Mouse (Mus musculus): ENCODE results near the gene Snapin. TPM values are rescaled to one million over a fixed set of nuclear protein-coding genes. Genes with fewer than 3 reads are reported as not detected.

The Snapin gene
- polyA plus RNA-seq, 1 experiment: 25.3 TPM

GRCm38 (mm10) chr3:90505216-90505615 lies 14.4 kb upstream of the Snapin start:
- 84% methylated on average over 5 of the region's 5 CpGs for WGBS
- TF ChIP-seq CTCF (conservative IDR thresholded peaks at IDR 0.05; ENCODE audit: insufficient read depth, insufficient read length, low read depth, low read length): no peak
- TF ChIP-seq POLR2A (IDR thresholded peaks at IDR 0.05; ENCODE audit: low read depth, low read length): no peak
- H3K36me3 ChIP-seq (ENCODE audit: control insufficient read depth, insufficient read depth, low read length): peaks cover 22% of the 10 kb centered on the region

GRCm38 (mm10) chr3:90503444-90503843 lies 12.6 kb upstream of the Snapin start:
- DNase-seq: no peak
- peaks cover 19% of the 10 kb centered on the region; the same call in 1 of the 2 replicates for H3K4me1 ChIP-seq (ENCODE audit: control insufficient read depth, insufficient read depth, low read length)
- H3K27me3 ChIP-seq (replicated peaks; ENCODE audit: control insufficient read depth, insufficient read depth, low read length): no peaks in the 10 kb centered on the region
- TF ChIP-seq POLR2A (IDR thresholded peaks at IDR 0.05; ENCODE audit: low read depth, low read length): no peak
- no peak for TF ChIP-seq CTCF (conservative IDR thresholded peaks at IDR 0.05; ENCODE audit: insufficient read depth, insufficient read length, low read depth, low read length)
- H3K4me3 ChIP-seq (ENCODE audit: insufficient read depth, low read depth, low read length): no peak overlapping the region
- WGBS: 87% methylated on average over 4 of the region's 4 CpGs
- H3K27ac ChIP-seq (ENCODE audit: insufficient read depth, low read depth, low read length): no peak overlapping the region
- peaks cover 27% of the 10 kb centered on the region for H3K36me3 ChIP-seq (ENCODE audit: control insufficient read depth, insufficient read depth, low read length)

More at GRCm38 (mm10) chr3:90505216-90505615, 14.4 kb upstream of the Snapin start:
- Histone ChIP-seq H3K27ac (ENCODE audit: insufficient read depth, low read depth, low read length) (no peak overlapping the region), H3K4me1 (ENCODE audit: control insufficient read depth, insufficient read depth, low read length) (peaks cover 19% of the 10 kb centered on the region; the same call in 1 of the 2 replicates), H3K27me3 (replicated peaks; ENCODE audit: control insufficient read depth, insufficient read depth, low read length) (no peaks in the 10 kb centered on the region), H3K4me3 (ENCODE audit: insufficient read depth, low read depth, low read length) (no peak overlapping the region)
- no peak for DNase-seq

GRCm38 (mm10) chr3:90497597-90497996 lies 6.8 kb upstream of the Snapin start:
- no peak for DNase-seq
- TF ChIP-seq POLR2A (IDR thresholded peaks at IDR 0.05; ENCODE audit: low read depth, low read length): no peak
- no peak for TF ChIP-seq CTCF (conservative IDR thresholded peaks at IDR 0.05; ENCODE audit: insufficient read depth, insufficient read length, low read depth, low read length)
- H3K36me3 ChIP-seq (ENCODE audit: control insufficient read depth, insufficient read depth, low read length): peaks cover 18% of the 10 kb centered on the region
- H3K27me3 ChIP-seq (replicated peaks; ENCODE audit: control insufficient read depth, insufficient read depth, low read length): no peaks in the 10 kb centered on the region
- H3K4me1 ChIP-seq (ENCODE audit: control insufficient read depth, insufficient read depth, low read length): no peaks in the 10 kb centered on the region
- H3K4me3 ChIP-seq (ENCODE audit: insufficient read depth, low read depth, low read length): no peak overlapping the region
- no peak overlapping the region for H3K27ac ChIP-seq (ENCODE audit: insufficient read depth, low read depth, low read length)

GRCm38 (mm10) chr3:90495850-90496525 lies 5.2 kb upstream of the Snapin start:
- peaks cover 7% of the 10 kb centered on the region for H3K36me3 ChIP-seq (ENCODE audit: control insufficient read depth, insufficient read depth, low read length)
- no peaks in the 10 kb centered on the region for H3K27me3 ChIP-seq (replicated peaks; ENCODE audit: control insufficient read depth, insufficient read depth, low read length)
- TF ChIP-seq POLR2A (IDR thresholded peaks at IDR 0.05; ENCODE audit: low read depth, low read length) (no peak), CTCF (conservative IDR thresholded peaks at IDR 0.05; ENCODE audit: insufficient read depth, insufficient read length, low read depth, low read length) (no peak)
- no peaks in the 10 kb centered on the region for H3K4me1 ChIP-seq (ENCODE audit: control insufficient read depth, insufficient read depth, low read length)
- H3K27ac ChIP-seq (ENCODE audit: insufficient read depth, low read depth, low read length): no peak overlapping the region
- DNase-seq: no peak
- no peak overlapping the region for H3K4me3 ChIP-seq (ENCODE audit: insufficient read depth, low read depth, low read length)
- 88% methylated on average over 7 of the region's 7 CpGs for WGBS

GRCm38 (mm10) chr3:90493831-90494540 lies 3.2 kb upstream of the Snapin start:
- TF ChIP-seq CTCF (conservative IDR thresholded peaks at IDR 0.05; ENCODE audit: insufficient read depth, insufficient read length, low read depth, low read length) (no peak), POLR2A (IDR thresholded peaks at IDR 0.05; ENCODE audit: low read depth, low read length) (no peak)
- no peaks in the 10 kb centered on the region for H3K27me3 ChIP-seq (replicated peaks; ENCODE audit: control insufficient read depth, insufficient read depth, low read length)
- DNase-seq: no peak
- no peak overlapping the region for H3K4me3 ChIP-seq (ENCODE audit: insufficient read depth, low read depth, low read length)
- WGBS: 60% methylated on average over 4 of the region's 4 CpGs
- peaks cover 3% of the 10 kb centered on the region for H3K36me3 ChIP-seq (ENCODE audit: control insufficient read depth, insufficient read depth, low read length)
- H3K27ac ChIP-seq (ENCODE audit: insufficient read depth, low read depth, low read length): no peak overlapping the region
- peaks cover 7% of the 10 kb centered on the region; the same call in 1 of the 2 replicates for H3K4me1 ChIP-seq (ENCODE audit: control insufficient read depth, insufficient read depth, low read length)

GRCm38 (mm10) chr3:90491350-90491749 lies 517 bp upstream of the Snapin start:
- peak; percentile 63 for DNase-seq
- H3K4me3 ChIP-seq (ENCODE audit: insufficient read depth, low read depth, low read length): no peak overlapping the region
- H3K27me3 ChIP-seq (replicated peaks; ENCODE audit: control insufficient read depth, insufficient read depth, low read length): no peaks in the 10 kb centered on the region
- peaks cover 12% of the 10 kb centered on the region; the same call in 1 of the 2 replicates for H3K4me1 ChIP-seq (ENCODE audit: control insufficient read depth, insufficient read depth, low read length)
- TF ChIP-seq CTCF (conservative IDR thresholded peaks at IDR 0.05; ENCODE audit: insufficient read depth, insufficient read length, low read depth, low read length) (0 out of 2 replicates have a peak, but pooled peaks have one; percentile 16), POLR2A (IDR thresholded peaks at IDR 0.05; ENCODE audit: low read depth, low read length) (no peak)
- WGBS: 32% methylated on average over 2 of the region's 2 CpGs
- no peak overlapping the region for H3K27ac ChIP-seq (ENCODE audit: insufficient read depth, low read depth, low read length)
- H3K36me3 ChIP-seq (ENCODE audit: control insufficient read depth, insufficient read depth, low read length): peaks cover 5% of the 10 kb centered on the region

GRCm38 (mm10) chr3:90488576-90488975 lies 2.3 kb downstream of the Snapin start:
- Histone ChIP-seq H3K27me3 (replicated peaks; ENCODE audit: control insufficient read depth, insufficient read depth, low read length) (no peaks in the 10 kb centered on the region), H3K36me3 (ENCODE audit: control insufficient read depth, insufficient read depth, low read length) (peaks cover 5% of the 10 kb centered on the region), H3K4me3 (ENCODE audit: insufficient read depth, low read depth, low read length) (no peak overlapping the region), H3K27ac (ENCODE audit: insufficient read depth, low read depth, low read length) (no peak overlapping the region), H3K4me1 (ENCODE audit: control insufficient read depth, insufficient read depth, low read length) (peaks cover 12% of the 10 kb centered on the region; the same call in 1 of the 2 replicates)
- no peak for TF ChIP-seq CTCF (conservative IDR thresholded peaks at IDR 0.05; ENCODE audit: insufficient read depth, insufficient read length, low read depth, low read length)
- 90% methylated on average over 6 of the region's 6 CpGs for WGBS
- no peak for DNase-seq

Data from kidney, adult 2 months (tissue).